Mouse (Mus musculus) heart, embryonic 13.5 days (tissue): ENCODE data around the gene Nwd2. TPM values are rescaled to one million over a fixed set of nuclear protein-coding genes. Genes with fewer than 3 reads are reported as not detected.

Experiments used
- ATAC-seq: fragments of 200-750 bp; cut with Nextera tagmentation; 2 replicates; pipeline ENCODE4 v1.8.0; 2017; ENCODE audit warnings: moderate TSS enrichment; ENCODE audit not compliant: insufficient number of reproducible peaks, low FRiP score, low TSS enrichment; ENCODE audit errors: extremely low read depth
- H3K27ac ChIP-seq: fragments of 300-500 bp; sonication (generic); replicated peaks from 2 replicates; pipeline ENCODE4 v1.5.1; 2015; ENCODE audit warnings: moderate library complexity, mild to moderate bottlenecking, inconsistent platforms
- H3K27me3 ChIP-seq: fragments of 300-500 bp; sonication (generic); replicated peaks from 2 replicates; pipeline ENCODE4 v1.6.1; 2015; ENCODE audit warnings: mild to moderate bottlenecking, inconsistent platforms
- H3K36me3 ChIP-seq: fragments of 300-500 bp; sonication (generic); 2 replicates; pipeline ENCODE4 v1.6.1; 2015; ENCODE audit warnings: mild to moderate bottlenecking, inconsistent platforms
- H3K4me1 ChIP-seq: fragments of 300-500 bp; sonication (generic); 2 replicates; pipeline ENCODE4 v1.6.1; 2015; ENCODE audit warnings: inconsistent platforms
- H3K4me2 ChIP-seq: fragments of 300-500 bp; sonication (generic); 2 replicates; pipeline ENCODE4 v1.6.1; 2015; ENCODE audit warnings: inconsistent platforms, mild to moderate bottlenecking, moderate library complexity
- H3K4me3 ChIP-seq: fragments of 300-500 bp; sonication (generic); 2 replicates; pipeline ENCODE4 v1.5.1; 2015; ENCODE audit warnings: moderate library complexity, mild to moderate bottlenecking, inconsistent platforms
- H3K9ac ChIP-seq: fragments of 300-500 bp; sonication (generic); 2 replicates; pipeline ENCODE4 v1.6.1; 2015; ENCODE audit warnings: inconsistent platforms, mild to moderate bottlenecking, moderate library complexity
- H3K9me3 ChIP-seq: fragments of 300-500 bp; sonication (generic); 2 replicates; pipeline ENCODE4 v1.6.1; 2016; ENCODE audit warnings: inconsistent platforms
- WGBS: fragments of 180-500 bp; shearing (Covaris S2); methylation state at CpG from one replicate; pipeline ENCODE4 v1.1.7; 2015; ENCODE audit warnings: mixed read lengths; 5-methylcytosine and 5-hydroxymethylcytosine counted together
- polyA plus RNA-seq: library from polyadenylated mRNA; unstranded; fragments of >200 nt; fragmentation: Nextera tagmentation; extraction: Ambion mirVana; gene quantifications from 2 replicates; pipeline ENCODE4 v1.2.1, GENCODE M21; 2015

The Nwd2 gene
- polyA plus RNA-seq, 1 experiment from 2014 or later: 0.05 TPM

GRCm38 (mm10) chr5:63834435-63834834 lies 185.5 kb downstream of the Nwd2 start:
- H3K4me3 ChIP-seq: no peak overlapping the region
- H3K4me1 ChIP-seq: no peaks in the 10 kb centered on the region
- no peak overlapping the region for H3K9ac ChIP-seq
- H3K27ac ChIP-seq: no peak overlapping the region
- no peaks in the 10 kb centered on the region for H3K27me3 ChIP-seq
- ATAC-seq: no peak
- H3K4me2 ChIP-seq: no peak overlapping the region
- no peaks in the 10 kb centered on the region for H3K9me3 ChIP-seq
- H3K36me3 ChIP-seq: no peaks in the 10 kb centered on the region
- 79% methylated on average over 3 of the region's 3 CpGs for WGBS

- WGBS: 64% methylated on average over 5 of the region's 5 CpGs
These were observed 188.2 kb downstream of the Nwd2 start for GRCm38 (mm10) chr5:63837115-63837514.

GRCm38 (mm10) chr5:63837851-63838250 lies 188.9 kb downstream of the Nwd2 start:
- ATAC-seq: no peak
- Histone ChIP-seq H3K4me1 (no peaks in the 10 kb centered on the region), H3K36me3 (no peaks in the 10 kb centered on the region), H3K9me3 (no peaks in the 10 kb centered on the region), H3K27me3 (no peaks in the 10 kb centered on the region), H3K4me3 (no peak overlapping the region), H3K27ac (no peak overlapping the region), H3K9ac (no peak overlapping the region), H3K4me2 (no peak overlapping the region)
- WGBS: 72% methylated on average over 2 of the region's 2 CpGs

More at GRCm38 (mm10) chr5:63837115-63837514, 188.2 kb downstream of the Nwd2 start:
- Histone ChIP-seq H3K27me3 (no peaks in the 10 kb centered on the region), H3K4me1 (no peaks in the 10 kb centered on the region), H3K4me3 (no peak overlapping the region), H3K9me3 (no peaks in the 10 kb centered on the region), H3K9ac (no peak overlapping the region), H3K36me3 (no peaks in the 10 kb centered on the region), H3K4me2 (no peak overlapping the region), H3K27ac (no peak overlapping the region)
- no peak for ATAC-seq

- H3K4me1 ChIP-seq: no peaks in the 10 kb centered on the region
- H3K4me2 ChIP-seq: no peak overlapping the region
- H3K9ac ChIP-seq: no peak overlapping the region
- H3K36me3 ChIP-seq: no peaks in the 10 kb centered on the region
- 70% methylated on average over 12 of the region's 12 CpGs for WGBS
- no peak for ATAC-seq
- no peaks in the 10 kb centered on the region for H3K9me3 ChIP-seq
- H3K27ac ChIP-seq: no peak overlapping the region
- no peaks in the 10 kb centered on the region for H3K27me3 ChIP-seq
- H3K4me3 ChIP-seq: no peak overlapping the region
These were observed 191.0 kb downstream of the Nwd2 start for GRCm38 (mm10) chr5:63839801-63840416.

- 81% methylated on average over 8 of the region's 8 CpGs for WGBS
- no peak overlapping the region for H3K27ac ChIP-seq
- ATAC-seq: no peak
- peaks cover 6% of the 10 kb centered on the region; the same call in 1 of the 2 replicates for H3K9me3 ChIP-seq
- no peak overlapping the region for H3K4me3 ChIP-seq
- no peaks in the 10 kb centered on the region for H3K4me1 ChIP-seq
- no peak overlapping the region for H3K9ac ChIP-seq
- no peak overlapping the region for H3K4me2 ChIP-seq
- H3K36me3 ChIP-seq: no peaks in the 10 kb centered on the region
- no peaks in the 10 kb centered on the region for H3K27me3 ChIP-seq
These were observed 198.2 kb downstream of the Nwd2 start for GRCm38 (mm10) chr5:63847080-63847479.

- Histone ChIP-seq H3K9me3 (peaks cover 6% of the 10 kb centered on the region; the same call in 1 of the 2 replicates), H3K9ac (no peak overlapping the region), H3K4me2 (no peak overlapping the region), H3K4me1 (no peaks in the 10 kb centered on the region), H3K36me3 (no peaks in the 10 kb centered on the region), H3K27me3 (no peaks in the 10 kb centered on the region), H3K4me3 (no peak overlapping the region), H3K27ac (no peak overlapping the region)
- no peak for ATAC-seq
- WGBS: 79% methylated on average over 13 of the region's 13 CpGs
These were observed 198.8 kb downstream of the Nwd2 start for GRCm38 (mm10) chr5:63847541-63848226.

- no peak overlapping the region for H3K9ac ChIP-seq
- H3K36me3 ChIP-seq: no peaks in the 10 kb centered on the region
- H3K27me3 ChIP-seq: no peaks in the 10 kb centered on the region
- ATAC-seq: no peak
- H3K27ac ChIP-seq: no peak overlapping the region
- WGBS: 74% methylated on average over 8 of the region's 8 CpGs
- H3K9me3 ChIP-seq: no peaks in the 10 kb centered on the region
- H3K4me2 ChIP-seq: no peak overlapping the region
- H3K4me1 ChIP-seq: no peaks in the 10 kb centered on the region
- H3K4me3 ChIP-seq: no peak overlapping the region
These were observed 210.0 kb downstream of the Nwd2 start for GRCm38 (mm10) chr5:63858901-63859300.

Other genes with a start within 250 kb of the Nwd2 start
- gene 0610040J01Rik, start 163.3 kb downstream of the Nwd2 start, polyA plus RNA-seq: 1.8 and 2.3 TPM in 2 replicates